Mouse (Mus musculus) C2C12 (cell line): ENCODE data around the gene Apela. TPM values are rescaled to one million over a fixed set of nuclear protein-coding genes. Genes with fewer than 3 reads are reported as not detected.

Source experiments
- H3K27me3 ChIP-seq: one replicate; pipeline ENCODE4 v1.6.1; 2011; ENCODE audit not compliant: control insufficient read depth, insufficient read depth, insufficient read length
- H3K36me3 ChIP-seq: one replicate; pipeline ENCODE4 v1.6.1; 2011; ENCODE audit not compliant: control insufficient read depth, insufficient read depth
- H3K4me3 ChIP-seq: one replicate; pipeline ENCODE4 v1.5.1; 2011; ENCODE audit warnings: mild to moderate bottlenecking, control low read depth; ENCODE audit not compliant: poor library complexity, insufficient read depth, severe bottlenecking
- H3K79me2 ChIP-seq: one replicate; pipeline ENCODE4 v1.6.1; 2011; ENCODE audit not compliant: control insufficient read depth, insufficient read depth
- H3K79me3 ChIP-seq: one replicate; pipeline ENCODE4 v1.6.1; 2011; ENCODE audit warnings: low read depth, control low read depth
- H3ac ChIP-seq: one replicate; pipeline ENCODE3; 2011; ENCODE audit warnings: low read depth; ENCODE audit not compliant: control insufficient read depth, insufficient read length
- CEBPB ChIP-seq: IDR thresholded peaks from one replicate; pipeline ENCODE4 v1.6.1; 2011; ENCODE audit warnings: low read depth, mild to moderate bottlenecking, control low read depth, moderate library complexity
- CTCF ChIP-seq: IDR thresholded peaks from one replicate; pipeline ENCODE4 v1.5.1; 2011; ENCODE audit not compliant: control insufficient read depth, insufficient read depth, insufficient read length
- FOSL1 ChIP-seq: IDR thresholded peaks from one replicate; pipeline ENCODE4 v1.8.0; 2011; ENCODE audit warnings: mild to moderate bottlenecking, low read length; ENCODE audit not compliant: poor library complexity, insufficient read depth, severe bottlenecking
- MAX ChIP-seq: IDR thresholded peaks from one replicate; pipeline ENCODE4 v1.6.1; 2011; ENCODE audit warnings: mild to moderate bottlenecking, control low read depth
- MYOD1 ChIP-seq: IDR thresholded peaks from one replicate; pipeline ENCODE4 v1.6.1; 2011; ENCODE audit warnings: low read depth; ENCODE audit not compliant: control insufficient read depth, insufficient read length
- MYOG ChIP-seq: IDR thresholded peaks from one replicate; pipeline ENCODE4 v1.6.1; 2011; ENCODE audit not compliant: control insufficient read depth, insufficient read length; ENCODE audit errors: extremely low read depth
- USF1 ChIP-seq: IDR thresholded peaks from one replicate; pipeline ENCODE4 v1.6.1; 2011; ENCODE audit warnings: low read depth, mild to moderate bottlenecking, control low read depth, moderate library complexity
- polyA plus RNA-seq: library from polyadenylated mRNA; unstranded; fragments of >200 nt; fragmentation: generic; extraction: Trizol; gene quantifications from one replicate; pipeline ENCODE4 v1.2.1, GENCODE M21; 2012; ENCODE audit warnings: missing spikeins

Gene Apela
- polyA plus RNA-seq, 1 experiment, result not detected

DNA sequence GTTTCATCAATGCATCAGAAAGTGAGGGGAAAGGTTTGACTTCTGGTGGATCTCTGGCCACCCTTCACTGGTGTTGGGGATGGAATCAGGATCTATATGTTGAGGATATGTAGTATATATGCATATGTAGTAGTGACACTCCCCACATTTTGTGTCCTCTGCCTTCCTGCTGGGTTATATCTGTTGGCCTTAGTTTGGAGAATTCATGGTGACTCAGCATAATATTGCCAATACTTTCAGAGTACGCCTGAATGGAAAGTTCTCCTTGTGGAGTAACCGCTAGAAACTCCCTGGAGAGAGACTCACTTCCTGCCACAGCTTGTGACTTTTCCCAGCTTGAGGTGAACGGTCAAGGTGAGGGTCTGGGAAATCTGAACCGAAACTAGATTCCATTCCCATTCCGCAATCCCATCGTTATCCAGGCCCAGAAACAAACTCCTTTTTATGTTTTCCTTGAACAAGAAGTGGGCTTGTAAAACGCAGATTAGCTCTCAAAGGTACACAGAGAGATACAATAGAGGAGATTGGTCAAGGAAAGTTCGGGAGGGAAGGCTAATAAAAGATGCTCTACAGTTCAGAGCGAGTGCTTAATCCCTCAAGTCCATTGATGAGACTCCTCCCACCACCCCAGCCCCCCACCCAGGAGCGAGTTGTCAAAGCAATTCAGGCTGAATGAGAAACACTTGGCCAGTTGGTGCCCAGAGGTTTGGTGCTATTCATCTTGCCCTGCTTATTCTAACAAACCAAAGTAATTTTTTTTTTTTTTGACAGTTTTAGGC, 30.7 kb upstream of the Apela start:
- TF ChIP-seq CEBPB (no peak), MYOD1 (no peak), CTCF (no peak), MYOG (no peak), USF1 (no peak), FOSL1 (no peak), MAX (no peak)
- Histone ChIP-seq H3K27me3 (no peaks in the 10 kb centered on the region), H3K79me3 (no peaks in the 10 kb centered on the region), H3ac (no peak overlapping the region), H3K4me3 (no peak overlapping the region), H3K36me3 (no peaks in the 10 kb centered on the region), H3K79me2 (no peaks in the 10 kb centered on the region)

DNA sequence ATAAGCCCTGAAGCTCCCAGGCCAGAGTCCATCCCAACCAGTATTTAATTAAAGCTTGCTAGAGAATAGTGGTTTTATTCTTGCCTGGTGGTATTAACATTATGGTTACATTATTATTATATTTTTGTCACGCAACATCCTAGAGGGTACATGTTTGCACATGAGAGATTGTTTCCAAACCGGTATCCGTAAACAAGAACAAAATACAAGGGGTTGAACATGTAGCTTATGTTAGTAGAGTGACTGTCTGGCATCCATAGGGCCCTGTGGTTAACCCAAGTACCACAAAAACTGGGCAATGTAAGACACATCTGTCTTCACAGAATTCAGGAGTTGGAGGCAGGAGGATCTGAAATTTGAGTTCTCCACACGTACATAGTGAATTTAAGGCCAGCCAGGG, 29.9 kb upstream of the Apela start:
- H3ac ChIP-seq, result no peak overlapping the region
- no peaks in the 10 kb centered on the region for H3K36me3 ChIP-seq
- no peak overlapping the region for H3K4me3 ChIP-seq
- H3K79me2 ChIP-seq, result no peaks in the 10 kb centered on the region
- TF ChIP-seq MAX (no peak), CEBPB (no peak), MYOG (no peak), CTCF (no peak), MYOD1 (no peak), FOSL1 (no peak), USF1 (no peak)
- H3K79me3 ChIP-seq, result no peaks in the 10 kb centered on the region
- H3K27me3 ChIP-seq, result no peaks in the 10 kb centered on the region

DNA sequence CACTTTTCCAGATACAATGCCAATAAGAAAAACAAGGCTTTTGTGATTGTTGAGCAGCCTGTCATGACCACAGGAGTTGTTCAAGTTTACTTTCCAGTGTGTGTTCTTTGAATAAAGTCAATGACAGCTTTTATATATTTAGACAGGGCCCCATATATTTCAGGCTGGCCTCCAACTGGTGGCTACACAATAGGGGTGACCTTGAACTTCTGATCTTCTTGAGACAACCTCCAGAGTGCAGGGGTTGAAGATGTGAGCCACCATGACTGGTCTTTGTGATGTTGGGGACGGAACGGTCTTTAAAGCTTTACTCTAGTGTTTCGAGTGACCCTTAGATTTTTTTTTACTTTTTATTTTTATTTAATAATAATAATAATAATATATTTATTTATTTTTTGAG, 28.5 kb upstream of the Apela start:
- Histone ChIP-seq H3K79me3 (no peaks in the 10 kb centered on the region), H3K4me3 (no peak overlapping the region), H3K27me3 (no peaks in the 10 kb centered on the region), H3K36me3 (no peaks in the 10 kb centered on the region), H3K79me2 (no peaks in the 10 kb centered on the region), H3ac (no peak overlapping the region)
- TF ChIP-seq CEBPB, result no peak
- no peak for TF ChIP-seq MYOG
- no peak for TF ChIP-seq MAX
- no peak for TF ChIP-seq USF1
- TF ChIP-seq CTCF, result no peak
- TF ChIP-seq MYOD1, result no peak
- TF ChIP-seq FOSL1, result no peak

GRCm38 (mm10) chr8:65064071-65064470, 26.9 kb upstream of the Apela start:
- TF ChIP-seq CEBPB, result no peak
- no peak for TF ChIP-seq CTCF
- no peak for TF ChIP-seq MYOD1
- TF ChIP-seq USF1, result no peak
- TF ChIP-seq MAX, result no peak
- TF ChIP-seq FOSL1, result no peak
- no peak for TF ChIP-seq MYOG
- H3K4me3 ChIP-seq, result no peak overlapping the region
- no peaks in the 10 kb centered on the region for H3K79me3 ChIP-seq
- no peaks in the 10 kb centered on the region for H3K36me3 ChIP-seq
- no peaks in the 10 kb centered on the region for H3K79me2 ChIP-seq
- H3K27me3 ChIP-seq, result no peaks in the 10 kb centered on the region
- no peak overlapping the region for H3ac ChIP-seq

DNA sequence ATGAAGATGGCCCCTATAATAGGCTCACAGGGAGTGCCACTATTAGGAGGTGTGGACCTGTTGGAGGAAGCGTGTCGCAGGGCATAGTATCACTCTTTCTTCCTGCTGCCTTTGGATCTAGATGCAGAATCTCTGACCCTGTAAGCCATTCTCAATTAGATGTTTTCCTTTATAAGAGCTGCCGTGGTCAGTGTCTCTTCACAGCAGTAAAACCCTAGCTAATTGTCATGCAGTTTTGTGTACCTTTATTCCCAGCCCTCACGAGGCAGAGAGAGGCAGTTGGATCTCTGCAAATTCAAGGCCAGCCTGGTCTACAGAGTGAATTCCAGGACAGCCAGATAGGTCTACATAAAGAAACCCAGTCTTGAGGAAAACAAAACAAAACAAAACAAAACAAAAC, 25.1 kb upstream of the Apela start:
- Histone ChIP-seq H3ac (no peak overlapping the region), H3K79me2 (no peaks in the 10 kb centered on the region), H3K4me3 (no peak overlapping the region), H3K36me3 (no peaks in the 10 kb centered on the region), H3K79me3 (no peaks in the 10 kb centered on the region), H3K27me3 (no peaks in the 10 kb centered on the region)
- TF ChIP-seq CTCF (no peak), MYOG (no peak), CEBPB (no peak), MYOD1 (no peak), MAX (no peak), USF1 (no peak), FOSL1 (no peak)
